Mouse (Mus musculus): Measurements from ENCODE around the gene Tagap1.
A peak's percentile ranks its signal among the peaks of the same experiment; 100 is the strongest.
"Not testable (repeated sequence)": the region's sequence is repeated elsewhere in the genome, so short reads cannot be mapped to it uniquely, and the experiment has no call there.

Tagap1 gene

GRCm38 (mm10) chr17:6962339-6962738 lies 1.4 kb upstream of the Tagap1 start:
- not testable (repeated sequence) for DNase-seq (ENCODE audit: low spot score in 2 of 2)

GRCm38 (mm10) chr17:6961181-6962000 lies 435 bp upstream of the Tagap1 start:
- DNase-seq (ENCODE audit: low spot score in 2 of 2) = not testable (repeated sequence)

GRCm38 (mm10) chr17:6960349-6960748 lies 607 bp downstream of the Tagap1 start:
- DNase-seq (ENCODE audit: low spot score in 2 of 2) = not testable (repeated sequence)

GRCm38 (mm10) chr17:6959543-6960259 lies 1.3 kb downstream of the Tagap1 start:
- not testable (repeated sequence) for DNase-seq (ENCODE audit: low spot score in 2 of 2)

GRCm38 (mm10) chr17:6958881-6959280 lies 2.1 kb downstream of the Tagap1 start:
- not testable (repeated sequence) for DNase-seq (ENCODE audit: low spot score in 2 of 2)

- not testable (repeated sequence) for DNase-seq (ENCODE audit: low spot score in 2 of 2)
These were observed 12.2 kb downstream of the Tagap1 start for GRCm38 (mm10) chr17:6948769-6949228.

GRCm38 (mm10) chr17:6947984-6948768 lies 12.8 kb downstream of the Tagap1 start, which contains the start of gene Rsph3b:
Gene Rsph3b (minus strand): TSS chr17:6948682.
- DNase-seq (ENCODE audit: low spot score in 2 of 2) = peak; percentile 85 to 87

- DNase-seq (ENCODE audit: low spot score in 2 of 2) = not testable (repeated sequence)
These were observed 13.3 kb downstream of the Tagap1 start for GRCm38 (mm10) chr17:6947637-6947983.

GRCm38 (mm10) chr17:6942560-6942959 lies 18.4 kb downstream of the Tagap1 start:
- not testable (repeated sequence) for DNase-seq (ENCODE audit: low spot score in 2 of 2)

- not testable (repeated sequence) for DNase-seq (ENCODE audit: low spot score in 2 of 2)
These were observed 29.3 kb downstream of the Tagap1 start for GRCm38 (mm10) chr17:6931625-6932024.

- DNase-seq (ENCODE audit: low spot score in 2 of 2) = not testable (repeated sequence)
These were observed 40.5 kb downstream of the Tagap1 start for GRCm38 (mm10) chr17:6920351-6920894.

- not testable (repeated sequence) for DNase-seq (ENCODE audit: low spot score in 2 of 2)
These were observed 41.6 kb downstream of the Tagap1 start for GRCm38 (mm10) chr17:6919388-6919787.

GRCm38 (mm10) chr17:6915282-6915681 lies 45.7 kb downstream of the Tagap1 start:
- DNase-seq (ENCODE audit: low spot score in 2 of 2) = not testable (repeated sequence)

- DNase-seq (ENCODE audit: low spot score in 2 of 2) = not testable (repeated sequence)
These were observed 46.9 kb downstream of the Tagap1 start for GRCm38 (mm10) chr17:6914066-6914465.
